Mouse (Mus musculus): ENCODE data around the gene Prex1. TPM values are rescaled to one million over a fixed set of nuclear protein-coding genes. Genes with fewer than 3 reads are reported as not detected.
A peak's percentile ranks its signal among the peaks of the same experiment; 100 is the strongest.

The Prex1 gene
- polyA plus RNA-seq, 1 experiment from 2014 or later, result 26.6 TPM

DNA sequence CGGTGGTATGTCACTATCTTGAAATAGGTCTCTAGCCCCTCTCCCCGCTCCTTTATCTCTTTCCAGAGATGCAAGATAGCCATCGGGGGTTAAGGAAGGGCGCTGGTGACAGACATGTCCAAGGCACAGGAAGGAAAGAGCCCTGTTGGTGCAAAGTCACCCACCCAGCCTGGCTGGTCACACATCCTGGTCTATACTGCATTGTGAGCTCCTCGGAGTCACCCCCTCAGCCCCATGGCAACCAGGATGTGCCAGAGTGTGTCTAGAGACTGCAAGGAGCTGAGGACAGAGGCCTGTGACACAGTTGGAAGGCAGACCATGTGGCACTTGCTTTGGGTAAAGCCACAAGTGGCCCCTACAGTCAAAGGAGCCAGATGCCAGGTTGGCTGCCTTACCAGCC lies 94.4 kb downstream of the Prex1 start:
- ATAC-seq (ENCODE audit: low read depth), result no peak
- H3K27ac ChIP-seq (replicated peaks; ENCODE audit: low read depth, low read length), result no peak overlapping the region
- H3K9ac ChIP-seq (ENCODE audit: low read depth, low read length), result no peak overlapping the region
- H3K4me3 ChIP-seq (ENCODE audit: low read depth, low read length), result no peak overlapping the region
- DNase-seq (ENCODE audit: low spot score), result no peak
- H3K4me1 ChIP-seq (ENCODE audit: control insufficient read depth, insufficient read depth, low read length), result peaks cover 4% of the 10 kb centered on the region; the same call in 1 of the 2 replicates
- H3K4me2 ChIP-seq (ENCODE audit: low read depth, low read length), result no peak overlapping the region
- H3K36me3 ChIP-seq (ENCODE audit: control insufficient read depth, insufficient read depth, low read length), result peaks cover 27% of the 10 kb centered on the region; the same call in 1 of the 2 replicates
- H3K9me3 ChIP-seq (ENCODE audit: control insufficient read depth, low read length), result no peaks in the 10 kb centered on the region
- H3K27me3 ChIP-seq (replicated peaks; ENCODE audit: control insufficient read depth, insufficient read depth, low read length), result no peaks in the 10 kb centered on the region
- WGBS, result 94% methylated on average over 5 of the region's 5 CpGs

DNA sequence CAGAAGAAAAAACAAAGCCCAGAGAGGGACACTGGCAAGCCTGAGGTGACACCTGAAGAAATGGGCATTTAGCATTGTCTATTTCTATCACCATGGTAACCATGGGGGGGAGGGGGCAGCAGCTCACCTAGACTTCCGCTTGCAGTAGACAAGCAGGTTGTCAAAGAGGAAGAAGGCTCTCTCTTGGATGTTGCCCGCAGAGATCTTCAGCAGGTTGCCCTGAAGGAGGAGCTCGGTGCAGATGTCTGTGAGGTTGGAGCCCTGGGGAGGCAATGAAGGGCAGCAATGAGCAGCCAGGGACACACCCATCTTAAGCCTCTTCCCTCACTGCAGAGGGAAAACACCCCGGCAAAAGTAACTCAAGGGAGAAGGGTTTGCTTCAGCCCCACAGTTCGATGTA lies 95.9 kb downstream of the Prex1 start:
- H3K4me1 ChIP-seq (ENCODE audit: control insufficient read depth, insufficient read depth, low read length), result no peaks in the 10 kb centered on the region
- H3K9me3 ChIP-seq (ENCODE audit: control insufficient read depth, low read length), result no peaks in the 10 kb centered on the region
- H3K4me3 ChIP-seq (ENCODE audit: low read depth, low read length), result no peak overlapping the region
- no peak overlapping the region for H3K9ac ChIP-seq (ENCODE audit: low read depth, low read length)
- H3K4me2 ChIP-seq (ENCODE audit: low read depth, low read length), result no peak overlapping the region
- H3K36me3 ChIP-seq (ENCODE audit: control insufficient read depth, insufficient read depth, low read length), result peaks cover 29% of the 10 kb centered on the region; the same call in 1 of the 2 replicates
- no peaks in the 10 kb centered on the region for H3K27me3 ChIP-seq (replicated peaks; ENCODE audit: control insufficient read depth, insufficient read depth, low read length)
- DNase-seq (ENCODE audit: low spot score) (no peak), ATAC-seq (ENCODE audit: low read depth) (no peak)
- WGBS, result 88% methylated on average over 5 of the region's 5 CpGs
- H3K27ac ChIP-seq (replicated peaks; ENCODE audit: low read depth, low read length), result no peak overlapping the region

DNA sequence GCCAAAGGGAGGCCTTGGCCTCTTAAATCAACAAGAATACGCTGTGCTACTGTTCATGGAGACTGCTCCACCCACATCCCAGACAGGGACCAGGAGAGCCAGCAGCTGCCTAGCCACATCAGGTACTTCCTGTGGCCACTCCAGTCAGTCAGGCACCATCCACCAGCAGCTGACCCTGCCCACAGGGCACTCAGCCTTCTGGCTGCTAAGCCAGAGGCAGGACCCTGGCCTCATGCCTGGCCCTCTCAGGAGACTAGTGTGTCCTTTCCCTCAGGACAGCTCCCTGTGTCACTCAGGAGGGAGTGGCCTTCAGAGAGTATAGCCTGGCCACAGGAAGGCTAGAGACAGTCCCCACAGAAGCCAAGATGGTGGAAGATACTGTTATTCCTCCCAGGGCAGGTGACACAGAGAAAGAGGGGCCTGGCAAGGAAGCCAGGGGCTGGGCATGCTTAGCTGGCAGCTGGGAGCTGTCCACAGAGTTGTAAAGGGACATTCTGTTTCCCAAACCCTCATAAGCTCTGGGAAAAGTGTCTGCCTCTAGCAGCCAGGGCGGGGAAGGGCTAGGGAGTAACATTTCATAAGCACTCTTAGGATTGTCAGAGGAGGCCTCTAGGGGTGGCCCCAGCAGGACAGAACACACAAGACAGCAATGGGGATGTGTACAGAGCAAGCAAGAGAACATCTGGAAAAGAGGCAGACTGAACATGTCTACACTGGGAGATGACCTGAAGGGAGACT lies 98.1 kb downstream of the Prex1 start:
- no peaks in the 10 kb centered on the region for H3K9me3 ChIP-seq (ENCODE audit: control insufficient read depth, low read length)
- WGBS, result 93% methylated on average over 2 of the region's 2 CpGs
- no peak for ATAC-seq (ENCODE audit: low read depth)

DNA sequence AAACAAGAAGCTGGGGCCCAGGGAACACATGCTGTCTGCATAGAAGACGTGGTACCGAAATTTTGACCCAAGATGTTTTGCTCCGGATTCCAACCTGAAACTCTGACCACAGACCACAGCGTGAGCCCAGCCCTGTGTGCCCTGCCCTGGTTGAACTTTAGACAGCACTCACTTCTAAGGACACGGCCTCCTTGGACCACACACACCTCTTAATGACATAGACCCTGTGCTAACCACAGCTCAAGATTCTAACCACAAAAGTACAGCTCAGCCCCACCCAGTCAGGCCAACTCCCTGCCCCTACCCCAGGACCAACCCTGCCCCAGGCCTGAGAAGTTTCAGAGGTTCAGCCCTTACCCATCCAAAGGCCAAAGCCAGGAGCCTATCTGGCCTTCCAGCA lies 103.4 kb downstream of the Prex1 start:
- H3K27me3 ChIP-seq (replicated peaks; ENCODE audit: control insufficient read depth, insufficient read depth, low read length), result no peaks in the 10 kb centered on the region
- 0 out of 2 replicates have a peak, but pooled peaks cover 4% of the 10 kb centered on the region for H3K36me3 ChIP-seq (ENCODE audit: control insufficient read depth, insufficient read depth, low read length)
- H3K4me1 ChIP-seq (ENCODE audit: control insufficient read depth, insufficient read depth, low read length), result peaks cover 19% of the 10 kb centered on the region
- no peak overlapping the region for H3K4me3 ChIP-seq (ENCODE audit: low read depth, low read length)
- no peak; the same call in 1 of the 2 replicates for ATAC-seq (ENCODE audit: low read depth)
- H3K9me3 ChIP-seq (ENCODE audit: control insufficient read depth, low read length), result no peaks in the 10 kb centered on the region
- H3K27ac ChIP-seq (replicated peaks; ENCODE audit: low read depth, low read length), result 0 out of 2 replicates have a peak overlapping the region, but pooled peaks have one; percentile 2
- 82% methylated on average over 5 of the region's 5 CpGs for WGBS
- no peak for DNase-seq (ENCODE audit: low spot score)
- no peak overlapping the region for H3K4me2 ChIP-seq (ENCODE audit: low read depth, low read length)
- H3K9ac ChIP-seq (ENCODE audit: low read depth, low read length), result no peak overlapping the region

More for the DNA sequence above, 98.1 kb downstream of the Prex1 start:
- Histone ChIP-seq H3K9ac (ENCODE audit: low read depth, low read length) (no peak overlapping the region), H3K4me1 (ENCODE audit: control insufficient read depth, insufficient read depth, low read length) (no peaks in the 10 kb centered on the region), H3K4me3 (ENCODE audit: low read depth, low read length) (no peak overlapping the region), H3K36me3 (ENCODE audit: control insufficient read depth, insufficient read depth, low read length) (peaks cover 25% of the 10 kb centered on the region; the same call in 1 of the 2 replicates), H3K27ac (replicated peaks; ENCODE audit: low read depth, low read length) (no peak overlapping the region), H3K27me3 (replicated peaks; ENCODE audit: control insufficient read depth, insufficient read depth, low read length) (no peaks in the 10 kb centered on the region), H3K4me2 (ENCODE audit: low read depth, low read length) (no peak overlapping the region)
- no peak for DNase-seq (ENCODE audit: low spot score)

DNA sequence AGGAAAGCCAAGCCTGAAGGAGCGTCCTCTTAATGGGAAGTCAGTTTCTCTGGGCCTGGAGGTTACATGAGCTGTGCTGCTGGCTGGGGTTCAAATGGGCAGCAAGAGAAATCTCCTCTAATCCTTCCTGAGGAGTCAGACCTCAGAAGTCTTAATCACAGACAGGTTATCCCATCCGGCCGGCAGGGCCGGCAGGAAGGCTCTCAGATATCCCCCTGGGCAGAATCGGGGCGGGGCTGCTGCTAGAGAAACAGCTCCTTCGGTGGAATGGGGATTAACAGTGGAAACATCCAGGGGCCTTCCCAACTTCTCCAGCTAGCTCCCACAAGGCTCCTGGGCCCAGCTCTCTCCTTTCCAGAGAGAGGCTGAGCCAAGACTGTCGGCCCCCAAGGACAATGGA lies 105.1 kb downstream of the Prex1 start:
- Histone ChIP-seq H3K9me3 (ENCODE audit: control insufficient read depth, low read length) (no peaks in the 10 kb centered on the region), H3K36me3 (ENCODE audit: control insufficient read depth, insufficient read depth, low read length) (0 out of 2 replicates have a peak, but pooled peaks cover 4% of the 10 kb centered on the region), H3K27me3 (replicated peaks; ENCODE audit: control insufficient read depth, insufficient read depth, low read length) (no peaks in the 10 kb centered on the region), H3K9ac (ENCODE audit: low read depth, low read length) (no peak overlapping the region), H3K4me1 (ENCODE audit: control insufficient read depth, insufficient read depth, low read length) (peaks cover 22% of the 10 kb centered on the region), H3K27ac (replicated peaks; ENCODE audit: low read depth, low read length) (no peak overlapping the region; the same call in 1 of the 2 replicates), H3K4me2 (ENCODE audit: low read depth, low read length) (no peak overlapping the region), H3K4me3 (ENCODE audit: low read depth, low read length) (no peak overlapping the region)
- ATAC-seq (ENCODE audit: low read depth) (peak; percentile 56), DNase-seq (ENCODE audit: low spot score) (peak; percentile 85)
- WGBS, result 15% methylated on average over 8 of the region's 8 CpGs

GRCm38 (mm10) chr2:166606481-166607245 lies 107.0 kb downstream of the Prex1 start:
- 62% methylated on average over 17 of the region's 17 CpGs for WGBS
- no peak overlapping the region for H3K27ac ChIP-seq (replicated peaks; ENCODE audit: low read depth, low read length)
- H3K27me3 ChIP-seq (replicated peaks; ENCODE audit: control insufficient read depth, insufficient read depth, low read length), result no peaks in the 10 kb centered on the region
- no peaks in the 10 kb centered on the region for H3K36me3 ChIP-seq (ENCODE audit: control insufficient read depth, insufficient read depth, low read length)
- no peak overlapping the region for H3K4me2 ChIP-seq (ENCODE audit: low read depth, low read length)
- DNase-seq (ENCODE audit: low spot score) (no peak), ATAC-seq (ENCODE audit: low read depth) (no peak)
- peaks cover 22% of the 10 kb centered on the region for H3K4me1 ChIP-seq (ENCODE audit: control insufficient read depth, insufficient read depth, low read length)
- H3K9ac ChIP-seq (ENCODE audit: low read depth, low read length), result no peak overlapping the region
- no peaks in the 10 kb centered on the region for H3K9me3 ChIP-seq (ENCODE audit: control insufficient read depth, low read length)
- no peak overlapping the region for H3K4me3 ChIP-seq (ENCODE audit: low read depth, low read length)

DNA sequence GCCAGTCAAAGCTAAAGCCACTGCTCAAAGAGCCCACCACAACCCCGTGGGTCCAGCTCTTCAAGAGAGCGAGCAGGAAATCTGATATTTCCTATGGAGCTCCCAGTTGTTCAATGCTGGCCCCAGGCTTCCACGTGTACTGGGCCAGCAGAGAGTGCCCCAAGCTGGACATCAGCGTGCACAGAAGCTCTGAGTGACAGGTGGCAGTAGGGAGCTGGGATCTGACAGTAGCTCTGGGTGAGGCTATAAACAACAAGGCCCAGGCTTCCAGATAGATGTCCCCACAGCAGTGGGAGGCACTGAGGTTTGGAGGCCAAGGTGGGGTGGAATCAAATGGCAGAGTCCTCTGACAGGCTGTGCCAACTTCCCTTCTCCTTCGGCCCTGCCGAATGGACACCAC lies 107.6 kb downstream of the Prex1 start:
- Histone ChIP-seq H3K36me3 (ENCODE audit: control insufficient read depth, insufficient read depth, low read length) (no peaks in the 10 kb centered on the region), H3K4me1 (ENCODE audit: control insufficient read depth, insufficient read depth, low read length) (peaks cover 22% of the 10 kb centered on the region), H3K27ac (replicated peaks; ENCODE audit: low read depth, low read length) (no peak overlapping the region), H3K27me3 (replicated peaks; ENCODE audit: control insufficient read depth, insufficient read depth, low read length) (no peaks in the 10 kb centered on the region), H3K9ac (ENCODE audit: low read depth, low read length) (no peak overlapping the region), H3K4me3 (ENCODE audit: low read depth, low read length) (no peak overlapping the region), H3K9me3 (ENCODE audit: control insufficient read depth, low read length) (no peaks in the 10 kb centered on the region), H3K4me2 (ENCODE audit: low read depth, low read length) (no peak overlapping the region)
- 31% methylated on average over 6 of the region's 6 CpGs for WGBS
- ATAC-seq (ENCODE audit: low read depth), result no peak
- peak; percentile 43 for DNase-seq (ENCODE audit: low spot score)

DNA sequence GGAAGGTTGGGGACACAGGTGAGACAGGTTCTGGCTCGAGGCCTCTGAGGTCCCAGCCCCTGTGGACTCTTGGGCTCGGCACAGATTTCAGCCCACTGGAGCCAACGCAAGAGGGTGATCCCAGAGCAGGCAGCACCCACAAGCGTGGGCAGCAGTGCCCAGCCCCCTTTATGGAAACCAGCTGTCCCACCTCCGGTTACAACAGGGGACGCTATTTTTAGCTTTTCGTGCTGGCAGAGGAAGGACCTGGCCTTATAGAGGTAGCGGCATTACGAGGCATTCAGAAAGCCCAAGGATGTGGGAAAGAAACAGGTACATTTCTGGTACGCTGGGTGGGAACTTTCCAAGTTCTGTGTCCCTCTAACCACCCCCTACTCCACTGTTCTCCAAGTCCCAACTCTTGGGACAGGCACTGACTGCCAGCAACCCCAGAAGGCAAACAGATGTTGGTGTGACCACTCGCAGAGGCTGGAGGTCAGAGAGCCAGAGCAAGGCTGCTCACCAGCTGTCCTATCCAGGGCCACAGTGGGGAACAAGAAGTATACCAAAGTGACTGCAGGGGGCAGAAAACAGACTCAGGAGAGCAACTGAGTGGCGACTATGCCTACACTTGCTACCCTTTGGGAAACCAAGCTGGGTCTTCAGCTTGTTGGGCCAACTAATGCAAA lies 108.3 kb downstream of the Prex1 start:
- peaks cover 22% of the 10 kb centered on the region for H3K4me1 ChIP-seq (ENCODE audit: control insufficient read depth, insufficient read depth, low read length)
- no peak overlapping the region for H3K9ac ChIP-seq (ENCODE audit: low read depth, low read length)
- no peak for ATAC-seq (ENCODE audit: low read depth)
- no peak overlapping the region for H3K4me3 ChIP-seq (ENCODE audit: low read depth, low read length)
- H3K9me3 ChIP-seq (ENCODE audit: control insufficient read depth, low read length), result no peaks in the 10 kb centered on the region
- no peak overlapping the region for H3K4me2 ChIP-seq (ENCODE audit: low read depth, low read length)
- DNase-seq (ENCODE audit: low spot score), result no peak
- no peaks in the 10 kb centered on the region for H3K27me3 ChIP-seq (replicated peaks; ENCODE audit: control insufficient read depth, insufficient read depth, low read length)
- 43% methylated on average over 12 of the region's 12 CpGs for WGBS
- H3K27ac ChIP-seq (replicated peaks; ENCODE audit: low read depth, low read length), result 0 out of 2 replicates have a peak overlapping the region, but pooled peaks have one; percentile 16
- no peaks in the 10 kb centered on the region for H3K36me3 ChIP-seq (ENCODE audit: control insufficient read depth, insufficient read depth, low read length)
